Mouse (Mus musculus): ENCODE measurements around the gene Cbx1. TPM values are rescaled to one million over a fixed set of nuclear protein-coding genes. Genes with fewer than 3 reads are reported as not detected.

Gene Cbx1
- total and polyA plus RNA-seq, 2 experiments = 9.7 to 16.0 TPM

GRCm38 (mm10) chr11:96746648-96747047 lies 42.3 kb upstream of the Cbx1 start:
- Histone ChIP-seq H3K36me3 (ENCODE audit: control insufficient read depth, insufficient read depth, low read length) (no peaks in the 10 kb centered on the region), H3K27me3 (ENCODE audit: control insufficient read depth, insufficient read depth, low read length) (no peaks in the 10 kb centered on the region; the same call in 1 of the 2 replicates)

GRCm38 (mm10) chr11:96747555-96747954 lies 41.4 kb upstream of the Cbx1 start:
- Histone ChIP-seq H3K36me3 (ENCODE audit: control insufficient read depth, insufficient read depth, low read length) (no peaks in the 10 kb centered on the region), H3K27me3 (ENCODE audit: control insufficient read depth, insufficient read depth, low read length) (no peaks in the 10 kb centered on the region; the same call in 1 of the 2 replicates)
- WGBS = 49% methylated on average over 3 of the region's 3 CpGs

More at GRCm38 (mm10) chr11:96746648-96747047, 42.3 kb upstream of the Cbx1 start:
- no peak overlapping the region for H3K4me3 ChIP-seq (ENCODE audit: insufficient read depth, low read depth, low read length)
- H3K79me2 ChIP-seq (ENCODE audit: control insufficient read depth, insufficient read depth, low read length) = no peaks in the 10 kb centered on the region
- DNase-seq (ENCODE audit: extremely low read depth, low read depth, low spot score) = no peak
- 64% methylated on average over 6 of the region's 6 CpGs for WGBS
- no peak for TF ChIP-seq CTCF (IDR thresholded peaks at IDR 0.05; ENCODE audit: low read depth, low read length)
- TF ChIP-seq POLR2A (IDR thresholded peaks at IDR 0.05; ENCODE audit: extremely low read depth, insufficient read depth, low read length) = no peak
- H3K4me1 ChIP-seq (ENCODE audit: control insufficient read depth, insufficient read depth, low read length) = no peaks in the 10 kb centered on the region
- H3K27ac ChIP-seq (replicated peaks; ENCODE audit: insufficient read depth, low read depth, low read length) = no peak overlapping the region
- no peak overlapping the region for H3K9ac ChIP-seq (ENCODE audit: low read depth, low read length)

GRCm38 (mm10) chr11:96755298-96755697 lies 33.6 kb upstream of the Cbx1 start:
- Histone ChIP-seq H3K36me3 (ENCODE audit: control insufficient read depth, insufficient read depth, low read length) (no peaks in the 10 kb centered on the region), H3K79me2 (ENCODE audit: control insufficient read depth, insufficient read depth, low read length) (no peaks in the 10 kb centered on the region), H3K4me3 (ENCODE audit: insufficient read depth, low read depth, low read length) (no peak overlapping the region), H3K27me3 (ENCODE audit: control insufficient read depth, insufficient read depth, low read length) (no peaks in the 10 kb centered on the region; the same call in 1 of the 2 replicates), H3K4me1 (ENCODE audit: control insufficient read depth, insufficient read depth, low read length) (no peaks in the 10 kb centered on the region), H3K9ac (ENCODE audit: low read depth, low read length) (no peak overlapping the region), H3K27ac (replicated peaks; ENCODE audit: insufficient read depth, low read depth, low read length) (no peak overlapping the region)
- 97% methylated on average over 2 of the region's 2 CpGs for WGBS
- no peak for TF ChIP-seq CTCF (IDR thresholded peaks at IDR 0.05; ENCODE audit: low read depth, low read length)
- TF ChIP-seq POLR2A (IDR thresholded peaks at IDR 0.05; ENCODE audit: extremely low read depth, insufficient read depth, low read length) = no peak
- no peak for DNase-seq (ENCODE audit: extremely low read depth, low read depth, low spot score)

More at GRCm38 (mm10) chr11:96747555-96747954, 41.4 kb upstream of the Cbx1 start:
- TF ChIP-seq POLR2A (IDR thresholded peaks at IDR 0.05; ENCODE audit: extremely low read depth, insufficient read depth, low read length) (no peak), CTCF (IDR thresholded peaks at IDR 0.05; ENCODE audit: low read depth, low read length) (no peak)
- Histone ChIP-seq H3K4me1 (ENCODE audit: control insufficient read depth, insufficient read depth, low read length) (no peaks in the 10 kb centered on the region), H3K27ac (replicated peaks; ENCODE audit: insufficient read depth, low read depth, low read length) (no peak overlapping the region), H3K4me3 (ENCODE audit: insufficient read depth, low read depth, low read length) (no peak overlapping the region), H3K9ac (ENCODE audit: low read depth, low read length) (no peak overlapping the region), H3K79me2 (ENCODE audit: control insufficient read depth, insufficient read depth, low read length) (no peaks in the 10 kb centered on the region)
- no peak for DNase-seq (ENCODE audit: extremely low read depth, low read depth, low spot score)

GRCm38 (mm10) chr11:96757421-96757820 lies 31.5 kb upstream of the Cbx1 start:
- DNase-seq (ENCODE audit: extremely low read depth, low read depth, low spot score) = no peak
- 45% methylated on average over 4 of the region's 4 CpGs for WGBS
- Histone ChIP-seq H3K27me3 (ENCODE audit: control insufficient read depth, insufficient read depth, low read length) (no peaks in the 10 kb centered on the region; the same call in 1 of the 2 replicates), H3K9ac (ENCODE audit: low read depth, low read length) (no peak overlapping the region), H3K4me1 (ENCODE audit: control insufficient read depth, insufficient read depth, low read length) (no peaks in the 10 kb centered on the region), H3K79me2 (ENCODE audit: control insufficient read depth, insufficient read depth, low read length) (no peaks in the 10 kb centered on the region), H3K4me3 (ENCODE audit: insufficient read depth, low read depth, low read length) (no peak overlapping the region), H3K27ac (replicated peaks; ENCODE audit: insufficient read depth, low read depth, low read length) (no peak overlapping the region), H3K36me3 (ENCODE audit: control insufficient read depth, insufficient read depth, low read length) (no peaks in the 10 kb centered on the region)
- TF ChIP-seq CTCF (IDR thresholded peaks at IDR 0.05; ENCODE audit: low read depth, low read length) = no peak
- no peak for TF ChIP-seq POLR2A (IDR thresholded peaks at IDR 0.05; ENCODE audit: extremely low read depth, insufficient read depth, low read length)

- no peak overlapping the region for H3K27ac ChIP-seq (replicated peaks; ENCODE audit: insufficient read depth, low read depth, low read length)
- no peak overlapping the region for H3K9ac ChIP-seq (ENCODE audit: low read depth, low read length)
- no peak overlapping the region for H3K4me3 ChIP-seq (ENCODE audit: insufficient read depth, low read depth, low read length)
- TF ChIP-seq CTCF (IDR thresholded peaks at IDR 0.05; ENCODE audit: low read depth, low read length) (no peak), POLR2A (IDR thresholded peaks at IDR 0.05; ENCODE audit: extremely low read depth, insufficient read depth, low read length) (no peak)
- WGBS = 58% methylated on average over 5 of the region's 5 CpGs
- H3K4me1 ChIP-seq (ENCODE audit: control insufficient read depth, insufficient read depth, low read length) = no peaks in the 10 kb centered on the region
- H3K27me3 ChIP-seq (ENCODE audit: control insufficient read depth, insufficient read depth, low read length) = no peaks in the 10 kb centered on the region; the same call in 1 of the 2 replicates
- no peaks in the 10 kb centered on the region for H3K36me3 ChIP-seq (ENCODE audit: control insufficient read depth, insufficient read depth, low read length)
- DNase-seq (ENCODE audit: extremely low read depth, low read depth, low spot score) = no peak
- no peaks in the 10 kb centered on the region for H3K79me2 ChIP-seq (ENCODE audit: control insufficient read depth, insufficient read depth, low read length)
Observed at GRCm38 (mm10) chr11:96758402-96758801, 30.5 kb upstream of the Cbx1 start.

- no peak for TF ChIP-seq POLR2A (IDR thresholded peaks at IDR 0.05; ENCODE audit: extremely low read depth, insufficient read depth, low read length)
- TF ChIP-seq CTCF (IDR thresholded peaks at IDR 0.05; ENCODE audit: low read depth, low read length) = peak; percentile 52
- DNase-seq (ENCODE audit: extremely low read depth, low read depth, low spot score) = peak; percentile 55
- WGBS = 46% methylated on average over 3 of the region's 3 CpGs
- no peaks in the 10 kb centered on the region for H3K79me2 ChIP-seq (ENCODE audit: control insufficient read depth, insufficient read depth, low read length)
- no peak overlapping the region for H3K4me3 ChIP-seq (ENCODE audit: insufficient read depth, low read depth, low read length)
- H3K27ac ChIP-seq (replicated peaks; ENCODE audit: insufficient read depth, low read depth, low read length) = no peak overlapping the region
- no peaks in the 10 kb centered on the region; the same call in 1 of the 2 replicates for H3K27me3 ChIP-seq (ENCODE audit: control insufficient read depth, insufficient read depth, low read length)
- H3K4me1 ChIP-seq (ENCODE audit: control insufficient read depth, insufficient read depth, low read length) = no peaks in the 10 kb centered on the region
- no peak overlapping the region for H3K9ac ChIP-seq (ENCODE audit: low read depth, low read length)
- H3K36me3 ChIP-seq (ENCODE audit: control insufficient read depth, insufficient read depth, low read length) = no peaks in the 10 kb centered on the region
Observed at GRCm38 (mm10) chr11:96760042-96760441, 28.9 kb upstream of the Cbx1 start.
